Mouse (Mus musculus): ENCODE results near the gene Dgkq.

Dgkq gene

GRCm38 (mm10) chr5:108669986-108670385 lies 514 bp upstream of the Dgkq start:
- no peak for TF ChIP-seq GATA4 (IDR thresholded peaks at IDR 0.05; ENCODE audit: insufficient replicate concordance, low read length)

GRCm38 (mm10) chr5:108668387-108668932 lies 1.0 kb downstream of the Dgkq start:
- no peak for TF ChIP-seq GATA4 (IDR thresholded peaks at IDR 0.05; ENCODE audit: insufficient replicate concordance, low read length)

GRCm38 (mm10) chr5:108667370-108667769 lies 2.1 kb downstream of the Dgkq start:
- TF ChIP-seq GATA4 (IDR thresholded peaks at IDR 0.05; ENCODE audit: insufficient replicate concordance, low read length) = no peak

GRCm38 (mm10) chr5:108665066-108665465 lies 4.4 kb downstream of the Dgkq start:
- no peak for TF ChIP-seq GATA4 (IDR thresholded peaks at IDR 0.05; ENCODE audit: insufficient replicate concordance, low read length)

- TF ChIP-seq GATA4 (IDR thresholded peaks at IDR 0.05; ENCODE audit: insufficient replicate concordance, low read length) = no peak
Observed at GRCm38 (mm10) chr5:108662772-108663171, 6.7 kb downstream of the Dgkq start.

- TF ChIP-seq GATA4 (IDR thresholded peaks at IDR 0.05; ENCODE audit: insufficient replicate concordance, low read length) = no peak
Observed at GRCm38 (mm10) chr5:108660632-108661268, 8.7 kb downstream of the Dgkq start.

GRCm38 (mm10) chr5:108659698-108660631 lies 9.5 kb downstream of the Dgkq start, which contains the start of gene Idua:
Idua (plus strand) TSS chr5:108660331.
- TF ChIP-seq GATA4 (IDR thresholded peaks at IDR 0.05; ENCODE audit: insufficient replicate concordance, low read length) = no peak

- no peak for TF ChIP-seq GATA4 (IDR thresholded peaks at IDR 0.05; ENCODE audit: insufficient replicate concordance, low read length)
Observed at GRCm38 (mm10) chr5:108658611-108659010, 10.9 kb downstream of the Dgkq start.

- no peak for TF ChIP-seq GATA4 (IDR thresholded peaks at IDR 0.05; ENCODE audit: insufficient replicate concordance, low read length)
Observed at GRCm38 (mm10) chr5:108657406-108657805, 12.1 kb downstream of the Dgkq start.

GRCm38 (mm10) chr5:108655891-108656650 lies 13.4 kb downstream of the Dgkq start:
- TF ChIP-seq GATA4 (IDR thresholded peaks at IDR 0.05; ENCODE audit: insufficient replicate concordance, low read length) = no peak

GRCm38 (mm10) chr5:108655381-108655780 lies 14.1 kb downstream of the Dgkq start:
- TF ChIP-seq GATA4 (IDR thresholded peaks at IDR 0.05; ENCODE audit: insufficient replicate concordance, low read length) = no peak

- TF ChIP-seq GATA4 (IDR thresholded peaks at IDR 0.05; ENCODE audit: insufficient replicate concordance, low read length) = no peak
Observed at GRCm38 (mm10) chr5:108654444-108654990, 15.0 kb downstream of the Dgkq start.

- no peak for TF ChIP-seq GATA4 (IDR thresholded peaks at IDR 0.05; ENCODE audit: insufficient replicate concordance, low read length)
Observed at GRCm38 (mm10) chr5:108653341-108653740, 16.1 kb downstream of the Dgkq start.

GRCm38 (mm10) chr5:108651823-108652222 lies 17.6 kb downstream of the Dgkq start:
- no peak for TF ChIP-seq GATA4 (IDR thresholded peaks at IDR 0.05; ENCODE audit: insufficient replicate concordance, low read length)
